Mouse (Mus musculus) heart, embryonic 10.5 days (tissue): ENCODE measurements around the gene Bco2. TPM values are rescaled to one million over a fixed set of nuclear protein-coding genes. Genes with fewer than 3 reads are reported as not detected.

Source experiments
- DNase-seq: peaks from one replicate; pipeline ENCODE4 v3.0.0-alpha.2; 2017; ENCODE audit warnings: low spot score
- H3K27ac ChIP-seq: fragments of 300-500 bp; sonication (generic); 2 replicates; pipeline ENCODE4 v1.5.1; 2016; ENCODE audit warnings: mild to moderate bottlenecking
- H3K27me3 ChIP-seq: fragments of 300-500 bp; sonication (generic); 2 replicates; pipeline ENCODE4 v1.6.1; 2016; ENCODE audit warnings: mild to moderate bottlenecking; ENCODE audit not compliant: poor library complexity, insufficient read depth, severe bottlenecking
- H3K36me3 ChIP-seq: fragments of 300-500 bp; sonication (generic); 2 replicates; pipeline ENCODE4 v1.6.1; 2016; ENCODE audit warnings: mild to moderate bottlenecking, moderate library complexity
- H3K4me1 ChIP-seq: fragments of 300-500 bp; sonication (generic); 2 replicates; pipeline ENCODE4 v1.6.1; 2016; ENCODE audit warnings: mild to moderate bottlenecking
- H3K4me3 ChIP-seq: fragments of 300-500 bp; sonication (generic); 2 replicates; pipeline ENCODE4 v1.5.1; 2016; ENCODE audit warnings: mild to moderate bottlenecking, moderate library complexity
- H3K9me3 ChIP-seq: fragments of 300-500 bp; sonication (generic); 2 replicates; pipeline ENCODE4 v1.6.1; 2016; ENCODE audit warnings: mild to moderate bottlenecking, moderate library complexity
- WGBS: fragments of 180-500 bp; shearing (Covaris S2); methylation state at CpG from one replicate; pipeline ENCODE4 v1.1.7; 2016; 5-methylcytosine and 5-hydroxymethylcytosine counted together
- polyA plus RNA-seq: library from polyadenylated mRNA; unstranded; fragments of >200 nt; fragmentation: Nextera tagmentation; extraction: Ambion mirVana; gene quantifications from 2 replicates; pipeline ENCODE4 v1.2.1, GENCODE M21; 2016

The Bco2 gene
- polyA plus RNA-seq, 1 experiment from 2014 or later = 0.21 TPM

- no peaks in the 10 kb centered on the region for H3K9me3 ChIP-seq
- 77% methylated on average over 6 of the region's 6 CpGs for WGBS
- H3K36me3 ChIP-seq = no peaks in the 10 kb centered on the region
- no peak overlapping the region for H3K4me3 ChIP-seq
- DNase-seq = no peak
- H3K27ac ChIP-seq = no peak overlapping the region
- no peaks in the 10 kb centered on the region for H3K27me3 ChIP-seq
- H3K4me1 ChIP-seq = no peaks in the 10 kb centered on the region
These were observed 30.3 kb upstream of the Bco2 start for GRCm38 (mm10) chr9:50585145-50585818.

GRCm38 (mm10) chr9:50580370-50580769 is 25.4 kb upstream of the Bco2 start:
- no peaks in the 10 kb centered on the region for H3K4me1 ChIP-seq
- no peak overlapping the region for H3K4me3 ChIP-seq
- no peaks in the 10 kb centered on the region for H3K36me3 ChIP-seq
- no peak overlapping the region for H3K27ac ChIP-seq
- no peaks in the 10 kb centered on the region for H3K27me3 ChIP-seq
- H3K9me3 ChIP-seq = no peaks in the 10 kb centered on the region
- no peak for DNase-seq
- 30% methylated on average over 4 of the region's 4 CpGs for WGBS

GRCm38 (mm10) chr9:50569599-50570525 is 14.9 kb upstream of the Bco2 start:
- no peak for DNase-seq
- H3K36me3 ChIP-seq = no peaks in the 10 kb centered on the region
- no peaks in the 10 kb centered on the region for H3K27me3 ChIP-seq
- H3K9me3 ChIP-seq = no peaks in the 10 kb centered on the region
- WGBS = 63% methylated on average over 10 of the region's 10 CpGs
- H3K27ac ChIP-seq = no peak overlapping the region
- H3K4me1 ChIP-seq = no peaks in the 10 kb centered on the region
- no peak overlapping the region for H3K4me3 ChIP-seq

GRCm38 (mm10) chr9:50567881-50568280 is 12.9 kb upstream of the Bco2 start:
- Histone ChIP-seq H3K9me3 (no peaks in the 10 kb centered on the region), H3K36me3 (no peaks in the 10 kb centered on the region), H3K4me3 (no peak overlapping the region), H3K27ac (no peak overlapping the region), H3K27me3 (no peaks in the 10 kb centered on the region), H3K4me1 (no peaks in the 10 kb centered on the region)
- WGBS = 65% methylated on average over 2 of the region's 2 CpGs
- no peak for DNase-seq

GRCm38 (mm10) chr9:50567372-50567771 is 12.4 kb upstream of the Bco2 start:
- no peak for DNase-seq
- Histone ChIP-seq H3K27me3 (no peaks in the 10 kb centered on the region), H3K4me3 (no peak overlapping the region), H3K36me3 (no peaks in the 10 kb centered on the region), H3K4me1 (no peaks in the 10 kb centered on the region), H3K9me3 (no peaks in the 10 kb centered on the region), H3K27ac (no peak overlapping the region)
- WGBS = 81% methylated on average over 4 of the region's 4 CpGs

- Histone ChIP-seq H3K4me1 (no peaks in the 10 kb centered on the region), H3K27ac (no peak overlapping the region), H3K36me3 (no peaks in the 10 kb centered on the region), H3K27me3 (no peaks in the 10 kb centered on the region), H3K4me3 (no peak overlapping the region), H3K9me3 (no peaks in the 10 kb centered on the region)
- WGBS = 35% methylated on average over 4 of the region's 4 CpGs
- DNase-seq = no peak
These were observed 11.0 kb upstream of the Bco2 start for GRCm38 (mm10) chr9:50565940-50566339.

- H3K27ac ChIP-seq = no peak overlapping the region
- H3K36me3 ChIP-seq = no peaks in the 10 kb centered on the region
- DNase-seq = no peak
- WGBS = 72% methylated on average over 7 of the region's 7 CpGs
- H3K4me1 ChIP-seq = no peaks in the 10 kb centered on the region
- H3K4me3 ChIP-seq = no peak overlapping the region
- no peaks in the 10 kb centered on the region for H3K9me3 ChIP-seq
- H3K27me3 ChIP-seq = no peaks in the 10 kb centered on the region
These were observed 10.2 kb upstream of the Bco2 start for GRCm38 (mm10) chr9:50565173-50565572.

- no peak for DNase-seq
- Histone ChIP-seq H3K4me1 (no peaks in the 10 kb centered on the region), H3K4me3 (no peak overlapping the region), H3K36me3 (no peaks in the 10 kb centered on the region), H3K27me3 (no peaks in the 10 kb centered on the region), H3K27ac (no peak overlapping the region), H3K9me3 (no peaks in the 10 kb centered on the region)
- WGBS = 84% methylated on average over 2 of the region's 2 CpGs
These were observed 7.0 kb upstream of the Bco2 start for GRCm38 (mm10) chr9:50561918-50562360.

GRCm38 (mm10) chr9:50561145-50561917 is 6.3 kb upstream of the Bco2 start, which contains the start of gene Tex12:
Gene Tex12, minus strand, starts transcription at chr9:50561325.
- no peaks in the 10 kb centered on the region for H3K27me3 ChIP-seq
- DNase-seq = no peak
- H3K36me3 ChIP-seq = no peaks in the 10 kb centered on the region
- no peaks in the 10 kb centered on the region for H3K4me1 ChIP-seq
- no peak within 1 kb of the TSS for H3K27ac ChIP-seq
- no peak within 1 kb of the TSS for H3K4me3 ChIP-seq
- 74% methylated on average over 38 of the region's 38 CpGs for WGBS
- H3K9me3 ChIP-seq = no peaks in the 10 kb centered on the region

GRCm38 (mm10) chr9:50554241-50555093 is 514 bp downstream of the Bco2 start, which contains the start of gene Il18:
Gene Il18, plus strand, starts transcription at chr9:50554827.
- Histone ChIP-seq H3K4me3 (peak within 1 kb of the TSS; percentile 27; the same call in 1 of the 2 replicates), H3K27me3 (no peaks in the 10 kb centered on the region), H3K9me3 (no peaks in the 10 kb centered on the region), H3K27ac (0 out of 2 replicates have a peak within 1 kb of the TSS, but pooled peaks have one; percentile 42), H3K4me1 (peaks cover 13% of the 10 kb centered on the region; the same call in 1 of the 2 replicates), H3K36me3 (no peaks in the 10 kb centered on the region)
- 20% methylated on average over 12 of the region's 12 CpGs for WGBS
- DNase-seq = no peak

- no peaks in the 10 kb centered on the region for H3K36me3 ChIP-seq
- no peaks in the 10 kb centered on the region for H3K27me3 ChIP-seq
- H3K4me3 ChIP-seq = no peak overlapping the region
- no peaks in the 10 kb centered on the region for H3K9me3 ChIP-seq
- no peak overlapping the region for H3K27ac ChIP-seq
- H3K4me1 ChIP-seq = peaks cover 13% of the 10 kb centered on the region; the same call in 1 of the 2 replicates
- DNase-seq = no peak
- whole genome bisulfite sequencing = 70% methylated on average over 2 of the region's 2 CpGs
These were observed 1.4 kb downstream of the Bco2 start for GRCm38 (mm10) chr9:50553547-50553946.

- no peak overlapping the region for H3K4me3 ChIP-seq
- no peak for DNase-seq
- no peaks in the 10 kb centered on the region for H3K27me3 ChIP-seq
- no peak overlapping the region for H3K27ac ChIP-seq
- no peaks in the 10 kb centered on the region for H3K36me3 ChIP-seq
- H3K9me3 ChIP-seq = no peaks in the 10 kb centered on the region
- peaks cover 13% of the 10 kb centered on the region; the same call in 1 of the 2 replicates for H3K4me1 ChIP-seq
- WGBS = 73% methylated on average over 5 of the region's 5 CpGs
These were observed 2.8 kb downstream of the Bco2 start for GRCm38 (mm10) chr9:50552206-50552605.
